Mouse (Mus musculus) gastrocnemius, postnatal 14 days (tissue): Measurements from ENCODE around the gene Mrgprb5. TPM values are rescaled to one million over a fixed set of nuclear protein-coding genes. Genes with fewer than 3 reads are reported as not detected.
A peak's percentile ranks its signal among the peaks of the same experiment; 100 is the strongest.
"Not testable (repeated sequence)": the region's sequence is repeated elsewhere in the genome, so short reads cannot be mapped to it uniquely, and the experiment has no call there.

Experiments
- DNase-seq: peaks from one replicate; pipeline ENCODE4 v3.0.0; 2021; ENCODE audit warnings: mixed read lengths
- intact Hi-C: fragments of 180-260 bp; cut with DNase I; formaldehyde crosslinking; loops from one replicate; pipeline ENCODE4 v1.15.1; 2025; ENCODE audit warnings: low total_unique reads
- long read RNA-seq, 2 experiments: library from polyadenylated mRNA; stranded (forward); transcript quantifications; one replicate each; pipeline ENCODE4 v2.0.0; 2021
- total RNA-seq, 2 experiments: library from RNA; stranded (reverse); gene quantifications; 2 replicates each; pipeline ENCODE4 v1.2.3; 2021

Gene Mrgprb5
- total RNA-seq = not detected
- long read RNA-seq, experiment 1 = 0 reads
- long read RNA-seq, experiment 2 = 0 reads

DNA sequence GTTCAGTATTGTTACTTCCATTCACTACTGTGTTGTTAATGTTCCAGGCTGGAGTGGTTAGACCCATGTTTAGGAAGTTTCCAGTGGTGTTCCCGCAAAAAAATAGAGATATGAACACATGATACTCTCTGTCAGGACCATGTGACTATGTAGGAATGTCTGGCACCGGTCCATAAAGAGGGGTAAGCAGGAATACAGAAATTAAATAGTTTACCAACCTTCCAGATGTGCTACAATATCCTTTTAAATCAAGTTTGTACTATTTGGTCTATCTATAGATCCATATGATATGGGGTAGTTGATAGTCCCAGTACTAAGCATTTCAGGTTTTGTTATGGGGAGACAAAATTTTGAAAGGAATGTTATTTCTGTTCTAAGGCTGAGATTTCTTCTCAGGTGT is at the start of gene Mrgprb5:
TSS of gene Mrgprb5 (minus strand) at position 101 of the 400 bp plus-strand sequence.
- intact Hi-C loops = no loop called here
- no peak for DNase-seq

DNA sequence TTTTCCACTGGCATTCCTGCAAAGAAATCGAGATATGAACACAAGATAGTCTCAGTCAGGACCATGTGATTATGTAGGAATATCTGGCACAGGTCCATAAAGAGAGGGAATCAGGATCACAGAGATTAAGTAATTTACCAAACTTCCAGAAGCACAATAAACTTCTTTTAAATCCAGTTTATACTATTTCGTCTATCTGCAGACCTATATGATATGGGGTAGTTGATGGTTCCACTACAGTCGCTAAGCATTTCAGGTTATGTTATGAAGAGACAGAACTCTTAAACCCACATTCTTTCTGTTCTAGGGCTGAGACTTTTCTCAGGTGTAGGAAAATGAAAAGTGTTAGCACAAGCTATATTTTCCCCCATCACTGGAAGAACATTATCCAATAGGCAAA is 30.4 kb upstream of the Mrgprb5 start, which contains the start of gene Mrgprb4:
TSS of gene Mrgprb4 (minus strand) at position 101 of the 400 bp plus-strand sequence.
- intact Hi-C loops = no loop called here
- DNase-seq = no peak

DNA sequence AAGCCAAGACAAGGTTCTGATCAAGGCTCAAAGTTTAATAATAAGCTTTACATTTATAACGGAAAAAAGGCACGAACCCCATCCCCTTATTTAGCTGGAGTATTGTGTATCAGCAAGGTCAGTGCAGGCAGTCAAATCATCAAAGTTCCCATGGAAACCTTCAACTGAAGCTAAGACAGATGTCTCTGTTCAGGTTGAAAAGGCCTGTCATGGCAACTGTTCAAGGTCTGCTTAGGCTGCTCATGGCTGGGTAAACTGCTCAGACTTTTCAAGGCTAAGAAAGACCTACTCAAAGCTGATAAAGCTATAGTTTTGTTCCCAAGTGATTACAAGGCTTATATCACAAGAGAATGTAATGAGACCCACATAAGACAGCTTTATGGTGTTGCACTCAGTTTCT is 1.3 kb downstream of the Mrgprb5 start:
- DNase-seq = no peak
- intact Hi-C loops = no loop called here

DNA sequence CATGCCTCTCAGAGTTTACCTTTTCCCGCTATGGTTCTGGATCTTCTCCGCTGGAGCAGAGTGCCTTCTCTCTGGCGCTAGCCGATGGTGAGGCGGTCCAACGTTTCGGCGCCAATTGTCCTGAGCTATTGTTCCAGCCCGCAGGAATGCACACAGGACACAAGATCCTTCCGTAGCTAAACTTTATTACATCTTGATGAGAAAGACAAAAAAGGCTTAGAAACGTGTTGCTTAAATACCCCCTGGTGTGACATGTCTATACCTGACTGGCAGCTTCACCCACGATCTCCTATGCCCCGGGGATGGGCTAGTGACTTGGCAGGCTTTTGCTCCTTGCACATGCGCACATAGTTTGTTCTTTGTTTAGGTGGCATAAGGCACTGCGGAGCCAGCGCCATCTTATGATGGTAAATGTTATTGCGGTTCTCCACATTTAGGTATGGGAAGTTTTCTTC is 30.5 kb downstream of the Mrgprb5 start:
- intact Hi-C loops = no loop called here
- DNase-seq = no peak

DNA sequence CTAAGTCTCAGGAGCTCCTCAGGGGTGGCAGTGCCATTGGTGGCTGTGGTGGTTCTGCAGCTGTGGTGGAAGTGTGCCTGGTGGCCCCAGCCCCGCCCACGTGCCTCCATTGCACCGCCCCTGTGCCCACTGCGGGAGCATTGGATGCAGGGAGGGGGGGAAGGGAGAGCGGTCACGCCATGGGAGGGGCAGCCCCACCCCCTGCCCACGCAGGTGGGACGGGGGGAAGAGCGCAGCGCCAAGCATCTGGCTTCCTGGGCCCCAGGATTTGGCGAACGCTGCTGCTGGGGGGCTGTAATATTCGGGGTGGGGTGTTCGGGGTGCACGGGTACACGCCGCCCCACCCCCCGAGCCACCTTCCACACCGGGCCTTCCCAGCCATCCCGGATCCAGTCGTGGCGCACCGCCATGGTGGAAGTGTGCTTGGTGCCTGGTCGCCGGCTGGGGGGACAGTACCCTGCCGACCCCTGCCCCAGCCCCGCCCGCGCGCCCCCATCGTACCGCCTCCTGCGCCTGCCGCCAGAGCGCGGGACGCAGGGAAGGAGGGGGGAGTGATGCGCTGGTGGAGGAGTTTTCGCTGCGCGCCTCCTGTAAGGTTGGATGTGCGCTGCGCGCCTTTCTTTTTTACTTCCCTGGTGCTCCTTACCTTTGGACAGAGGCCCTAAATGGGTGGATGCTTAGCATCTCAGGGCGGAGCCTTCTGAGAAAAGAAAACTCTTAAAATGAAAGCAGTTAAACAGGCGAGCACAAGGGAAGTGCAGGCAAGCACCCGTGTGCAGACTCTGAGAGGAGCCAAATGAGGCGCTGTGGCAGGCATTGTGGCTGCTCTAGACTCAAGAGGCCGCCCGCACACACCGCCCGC is 31.4 kb downstream of the Mrgprb5 start:
- intact Hi-C loops = no loop called here
- DNase-seq = peak; percentile 17

DNA sequence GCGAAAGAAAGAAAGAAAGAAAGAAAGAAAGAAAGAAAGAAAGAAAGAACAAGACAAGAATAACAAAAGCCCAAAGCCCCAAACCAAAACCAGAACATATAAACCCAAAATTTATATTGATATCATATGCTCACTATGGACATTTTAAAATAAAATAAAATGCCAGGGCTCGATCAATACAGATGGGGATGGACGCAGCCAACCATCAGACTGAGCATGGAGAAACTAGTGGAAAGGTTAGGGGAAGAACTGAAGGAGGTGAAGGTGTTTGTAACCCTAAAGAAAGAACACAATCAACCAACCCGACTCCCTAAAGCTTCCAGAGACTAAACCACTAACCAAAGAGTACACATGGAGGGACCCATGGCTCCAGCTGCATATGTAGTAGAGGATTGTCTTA is 36.1 kb downstream of the Mrgprb5 start:
- DNase-seq = no peak
- intact Hi-C loops = no loop called here

DNA sequence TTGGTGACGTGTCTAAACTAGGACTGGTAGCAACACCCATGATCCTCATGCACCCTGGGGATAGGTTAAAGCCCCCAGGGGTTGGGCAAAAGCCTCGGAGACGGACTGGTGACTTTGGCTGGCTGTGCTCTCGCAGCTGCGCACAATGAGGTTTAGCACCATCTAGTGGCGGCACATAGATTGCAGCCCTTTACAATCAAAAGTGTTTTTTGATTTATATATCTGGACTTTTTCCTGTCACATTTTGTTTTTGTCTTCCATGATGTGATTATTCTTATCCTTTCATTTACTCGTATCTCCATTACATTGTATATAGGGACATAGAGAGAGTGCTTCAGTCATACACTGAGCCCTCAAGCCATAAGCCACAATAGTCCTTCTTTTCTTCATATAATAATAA is 36.6 kb downstream of the Mrgprb5 start:
- intact Hi-C loops, DNase-seq: not testable (repeated sequence)

DNA sequence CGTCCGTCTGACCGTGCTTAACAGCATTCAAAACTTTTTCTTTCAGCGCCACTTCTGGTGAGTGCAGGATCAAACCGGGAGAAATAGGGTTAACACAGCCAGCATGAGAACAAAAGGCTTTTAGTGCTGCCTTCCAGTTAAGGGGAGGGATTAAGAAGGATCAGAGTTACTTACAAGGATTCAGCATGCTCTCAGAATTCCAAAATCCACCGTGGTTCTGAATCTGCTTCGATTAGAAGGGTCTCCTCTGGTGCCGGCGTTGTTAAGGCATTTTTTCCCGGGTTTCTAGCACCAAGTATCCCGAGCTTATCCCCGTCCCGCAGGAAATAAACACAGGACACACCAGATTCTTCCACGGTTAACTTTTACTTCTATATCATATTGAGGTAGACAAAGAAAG is 37.0 kb downstream of the Mrgprb5 start:
- DNase-seq, intact Hi-C loops: not testable (repeated sequence)

DNA sequence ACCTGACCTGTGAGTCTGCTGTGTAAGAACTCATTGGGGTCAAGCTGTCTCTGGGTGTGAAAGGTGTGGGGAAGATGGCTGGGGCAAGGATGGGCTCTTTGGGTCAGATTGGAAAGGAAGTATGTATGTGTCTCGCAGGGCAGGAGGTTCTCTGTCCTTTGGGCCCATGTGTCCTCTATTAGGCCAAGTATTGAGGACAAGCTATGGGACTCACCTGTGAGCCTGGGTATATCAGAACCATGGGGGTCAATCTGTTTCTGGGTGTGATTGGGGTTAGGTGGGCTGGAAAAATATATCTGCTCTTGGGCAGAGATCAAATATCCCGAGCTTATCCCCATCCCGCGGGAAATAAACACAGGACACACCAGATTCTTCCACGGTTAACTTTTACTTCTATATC is 45.0 kb downstream of the Mrgprb5 start:
- intact Hi-C loops = no loop called here
- DNase-seq = no peak

Other genes with a start within 250 kb of the Mrgprb5 start
- under 1 TPM in 1 of 2 experiments, not detected in 1; 0.16 TPM for gene Mrgpra4, start 186.9 kb downstream of the Mrgprb5 start, total RNA-seq
- gene Mrgprx1, start 141.4 kb downstream of the Mrgprb5 start, total RNA-seq = not detected
- not detected for gene Mrgprb4, start 30.3 kb upstream of the Mrgprb5 start, total RNA-seq
- gene Mrgprb8, start 219.5 kb upstream of the Mrgprb5 start, total RNA-seq = not detected